Comparison of ENCODE assay signal across 8 mouse cellular contexts in the genomic region with DNA sequence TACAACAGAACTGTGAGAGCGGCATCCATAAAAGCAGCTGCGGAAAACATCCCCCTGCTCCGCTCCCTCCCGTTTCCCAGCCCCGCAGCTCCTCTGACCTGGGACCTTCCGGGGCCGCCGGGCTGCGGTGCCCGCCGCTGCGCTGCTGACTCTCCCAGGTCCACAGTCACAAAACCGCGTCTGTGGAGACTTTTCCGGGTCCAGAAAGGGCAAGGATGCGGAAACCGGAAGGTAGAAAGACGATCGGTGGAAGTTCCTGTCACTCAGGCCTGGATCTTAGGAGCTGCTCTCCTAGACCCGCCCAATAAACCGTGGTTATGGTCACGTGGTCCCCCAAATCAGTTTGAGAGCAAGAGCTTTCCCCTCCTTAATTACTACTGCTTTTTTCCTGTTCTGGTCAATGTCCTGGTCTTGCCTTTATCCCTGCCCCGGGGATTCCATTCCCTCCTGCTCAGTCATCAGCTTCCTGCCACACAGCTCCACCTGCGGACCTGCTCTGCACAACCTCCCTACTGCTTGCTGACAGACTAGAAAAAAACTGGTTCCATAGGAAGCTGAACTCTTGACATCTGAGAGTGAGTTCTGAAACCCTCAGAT. TPM values are rescaled to one million over a fixed set of nuclear protein-coding genes. Genes with fewer than 3 reads are reported as not detected.
DNase-seq lines count a peak whose midpoint lies in the region; ATAC-seq and TF ChIP-seq lines count a peak whose summit lies in the region.
"Not testable (repeated sequence)": the region's sequence is repeated elsewhere in the genome, so short reads cannot be mapped to it uniquely, and the experiment has no call there.

Zfp995 (minus strand) TSS at position 471 of the 597 bp plus-strand sequence.

- not testable (repeated sequence) for H3K4me1 ChIP-seq in embryonic facial prominence, embryonic 14.5 days (ENCODE audit: control insufficient read depth, insufficient read depth, low read length); limb, embryonic 13.5 days; spleen, adult 2 months (ENCODE audit: control insufficient read depth, insufficient read depth, insufficient read length)
- peaks cover 11% of the 10 kb centered on the region for H3K4me1 ChIP-seq in midbrain, embryonic 15.5 days

- not testable (repeated sequence) for H3K9me3 ChIP-seq in embryonic facial prominence, embryonic 14.5 days (ENCODE audit: control insufficient read depth, low read length); limb, embryonic 13.5 days; midbrain, embryonic 15.5 days

- TF ChIP-seq CTCF in spleen, adult 2 months (IDR thresholded peaks at IDR 0.05; ENCODE audit: extremely low read depth, insufficient read depth, insufficient read length, insufficient replicate concordance) = not testable (repeated sequence)

- TF ChIP-seq POLR2A in spleen, adult 2 months (IDR thresholded peaks at IDR 0.05; ENCODE audit: low read depth, low read length) = not testable (repeated sequence)

- H3K36me3 ChIP-seq in embryonic facial prominence, embryonic 14.5 days (ENCODE audit: control insufficient read depth, insufficient read depth, low read length); limb, embryonic 13.5 days; midbrain, embryonic 15.5 days (replicated peaks); spleen, adult 2 months (ENCODE audit: control insufficient read depth, insufficient read depth, low read length): not testable (repeated sequence)

- H3K4me2 ChIP-seq in embryonic facial prominence, embryonic 14.5 days (ENCODE audit: low read depth, low read length) = peak within 1 kb of the TSS; percentile 74
- peak within 1 kb of the TSS; percentile 72 for H3K4me2 ChIP-seq in limb, embryonic 13.5 days (replicated peaks)
- H3K4me2 ChIP-seq in midbrain, embryonic 15.5 days = peak within 1 kb of the TSS; percentile 84

- WGBS in embryonic facial prominence, embryonic 14.5 days = under 1% methylated on average over 24 of the region's 24 CpGs
- 0% methylated on average over 24 of the region's 24 CpGs for WGBS in limb, embryonic 13.5 days
- WGBS in midbrain, embryonic 15.5 days = 0% methylated on average over 24 of the region's 24 CpGs
- under 1% methylated on average over 24 of the region's 24 CpGs for WGBS in spleen, adult 2 months

- ATAC-seq in embryonic facial prominence, embryonic 14.5 days (ENCODE audit: low read depth) = peak; percentile 100
- ATAC-seq in limb, embryonic 13.5 days (ENCODE audit: low FRiP score, low read depth) = peak; percentile 98
- peak; percentile 99 for ATAC-seq in midbrain, embryonic 15.5 days (replicated peaks)

- H3K9ac ChIP-seq in embryonic facial prominence, embryonic 14.5 days (ENCODE audit: low read depth, low read length) = peak within 1 kb of the TSS; percentile 74
- H3K9ac ChIP-seq in limb, embryonic 13.5 days = peak within 1 kb of the TSS; percentile 86
- peak within 1 kb of the TSS; percentile 92 for H3K9ac ChIP-seq in midbrain, embryonic 15.5 days

- H3K27me3 ChIP-seq in embryonic facial prominence, embryonic 14.5 days (replicated peaks; ENCODE audit: control insufficient read depth, insufficient read depth, low read length); limb, embryonic 13.5 days; midbrain, embryonic 15.5 days (replicated peaks); spleen, adult 2 months (ENCODE audit: control insufficient read depth, insufficient read depth, low read length): not testable (repeated sequence)

- DNase-seq in 3134 (ENCODE audit: extremely low read depth, insufficient read length, low spot score) = peak; percentile 85
- DNase-seq in adrenal gland, postnatal 4 days (ENCODE audit: low spot score in 2 of 2) = peak; percentile 13 to 34
- peak; percentile 84 for DNase-seq in embryonic facial prominence, embryonic 14.5 days (ENCODE audit: low spot score)
- peak; percentile 69 for DNase-seq in heart, adult 8-10 months (ENCODE audit: low spot score)
- DNase-seq in kidney, adult 9 months = peak; percentile 77
- DNase-seq in spleen, adult 2 months (ENCODE audit: low read depth in 1 of 2, low spot score in 2 of 2) = peak; percentile 14 to 46

- H3K4me3 ChIP-seq in embryonic facial prominence, embryonic 14.5 days (ENCODE audit: low read depth, low read length) = peak within 1 kb of the TSS; percentile 64
- peak within 1 kb of the TSS; percentile 71 for H3K4me3 ChIP-seq in limb, embryonic 13.5 days
- peak within 1 kb of the TSS; percentile 87 for H3K4me3 ChIP-seq in midbrain, embryonic 15.5 days
- H3K4me3 ChIP-seq in spleen, adult 2 months (ENCODE audit: extremely low read depth, insufficient read depth, insufficient read length) = peak within 1 kb of the TSS; percentile 53

- H3K27ac ChIP-seq in embryonic facial prominence, embryonic 14.5 days (replicated peaks; ENCODE audit: low read depth, low read length); spleen, adult 2 months (ENCODE audit: insufficient read depth, low read length): not testable (repeated sequence)
- peak within 1 kb of the TSS; percentile 15; the same call in 1 of the 2 replicates for H3K27ac ChIP-seq in limb, embryonic 13.5 days
- peak within 1 kb of the TSS; percentile 75 for H3K27ac ChIP-seq in midbrain, embryonic 15.5 days

RNA-seq across cellular contexts. Expression of gene Zfp995, which starts in this region (rescaled TPM):
- total RNA-seq in adrenal gland, postnatal 4 days (2021) = 1 to 10 TPM; 6.0 to 8.3 TPM
- polyA plus RNA-seq in embryonic facial prominence, embryonic 14.5 days (2014; fragmentation: Nextera tagmentation; extraction: Ambion mirVana) = 7.4 and 7.6 TPM in 2 replicates
- total RNA-seq in heart, adult 8-10 months (2022) = 1 to 10 TPM in 2 of 4 experiments, under 1 TPM in 2; 0.40 to 1.5 (median 1.2) TPM
- 6.9 and 7.6 TPM in 2 replicates for polyA plus RNA-seq in limb, embryonic 13.5 days (2015; fragmentation: Nextera tagmentation; extraction: Ambion mirVana)
- 8.9 and 9.6 TPM in 2 replicates for polyA plus RNA-seq in midbrain, embryonic 15.5 days (2015; fragmentation: Nextera tagmentation; extraction: Ambion mirVana)
- 0.35 and 0.42 TPM in 2 replicates for polyA plus RNA-seq in spleen, adult 2 months (2012; rRNA removed)

Comparison
In these comparisons a context has a peak if more than half of its experiments do, and no peak if none do; other contexts are left out.
1. Peak in DNase-seq and H3K4me3 ChIP-seq in spleen, adult 2 months; RNA of the gene not detected or under 1 TPM.
2. DNase-seq: peak in every context shown above with its lines; median percentile 85 in 3134; 84 in embryonic facial prominence, embryonic 14.5 days; 77 in kidney, adult 9 months; 69 in heart, adult 8-10 months; 30 in spleen, adult 2 months; 24 in adrenal gland, postnatal 4 days.